Mouse (Mus musculus) cerebellum, postnatal 10 days (tissue): ENCODE measurements around the gene Desi1.

Experiments used
- DNase-seq, 2 experiments: peaks; one replicate each; pipeline ENCODE4 v3.0.0; 2021; ENCODE audit warnings: mixed read lengths in 2 of 2

Desi1 gene

GRCm38 (mm10) chr15:82033762-82034161 lies at the start of gene Desi1:
Gene Desi1 (minus strand): TSS chr15:82033862.
- no peak for DNase-seq

- peak; percentile 76 to 85 for DNase-seq
Measured at GRCm38 (mm10) chr15:82081161-82081560, 47.5 kb upstream of the Desi1 start.

- peak in 1 of 2 experiments; percentile 17 for DNase-seq
Measured at GRCm38 (mm10) chr15:82079883-82080282, 46.2 kb upstream of the Desi1 start.

- no peak for DNase-seq
Measured at GRCm38 (mm10) chr15:82073490-82073889, 39.8 kb upstream of the Desi1 start.

GRCm38 (mm10) chr15:82071816-82072469 lies 38.3 kb upstream of the Desi1 start:
- DNase-seq: no peak

- DNase-seq: peak in 1 of 2 experiments; percentile 18
Measured at GRCm38 (mm10) chr15:82069898-82070297, 36.2 kb upstream of the Desi1 start, which contains the start of gene Mei1. Gene Mei1 (plus strand): TSS chr15:82069996.

- DNase-seq: peak; percentile 91 to 96
Measured at GRCm38 (mm10) chr15:82065511-82065910, 31.8 kb upstream of the Desi1 start.

GRCm38 (mm10) chr15:82063909-82064308 lies 30.2 kb upstream of the Desi1 start:
- DNase-seq: no peak

- no peak for DNase-seq
Measured at GRCm38 (mm10) chr15:82058719-82059201, 25.1 kb upstream of the Desi1 start, which contains the start of gene 4930407I10Rik. Gene 4930407I10Rik (plus strand): TSS chr15:82059151.

GRCm38 (mm10) chr15:82052544-82052943 lies 18.9 kb upstream of the Desi1 start:
- no peak for DNase-seq

GRCm38 (mm10) chr15:82047080-82047883 lies 13.6 kb upstream of the Desi1 start, which contains the start of gene Snu13:
Gene Snu13 (minus strand): TSS chr15:82047598.
- DNase-seq: peak; percentile 96 to 97

GRCm38 (mm10) chr15:82046246-82046891 lies 12.7 kb upstream of the Desi1 start:
- peak; percentile 47 to 48 for DNase-seq

- peak; percentile 43 to 46 for DNase-seq
Measured at GRCm38 (mm10) chr15:82044166-82044784, 10.6 kb upstream of the Desi1 start.

GRCm38 (mm10) chr15:82040650-82041049 lies 7.0 kb upstream of the Desi1 start:
- DNase-seq: peak; percentile 67 to 73

- DNase-seq: peak; percentile 50 to 62
Measured at GRCm38 (mm10) chr15:82035904-82036689, 2.4 kb upstream of the Desi1 start.

GRCm38 (mm10) chr15:82032386-82032785 lies 1.3 kb downstream of the Desi1 start:
- DNase-seq: no peak

GRCm38 (mm10) chr15:82027726-82028125 lies 5.9 kb downstream of the Desi1 start:
- DNase-seq: no peak

GRCm38 (mm10) chr15:82027276-82027675 lies 6.4 kb downstream of the Desi1 start:
- DNase-seq: no peak

GRCm38 (mm10) chr15:82023965-82024635 lies 9.6 kb downstream of the Desi1 start:
- no peak for DNase-seq

GRCm38 (mm10) chr15:82022535-82023088 lies 11.1 kb downstream of the Desi1 start:
- DNase-seq: peak; percentile 19 to 24

GRCm38 (mm10) chr15:82019288-82019687 lies 14.4 kb downstream of the Desi1 start:
- no peak for DNase-seq
